Mouse (Mus musculus) forebrain, embryonic 13.5 days (tissue): ENCODE data around the gene Bcl2l14. TPM values are rescaled to one million over a fixed set of nuclear protein-coding genes. Genes with fewer than 3 reads are reported as not detected.

Experiments used
- ATAC-seq: fragments of 200-750 bp; cut with Nextera tagmentation; 2 replicates; pipeline ENCODE4 v1.8.0; 2017
- H3K27ac ChIP-seq: fragments of 300-500 bp; sonication (generic); 2 replicates; pipeline ENCODE4 v1.5.1; 2015; ENCODE audit warnings: inconsistent platforms, mild to moderate bottlenecking, moderate library complexity
- H3K27me3 ChIP-seq: fragments of 300-500 bp; sonication (generic); 2 replicates; pipeline ENCODE4 v1.6.1; 2015; ENCODE audit warnings: mild to moderate bottlenecking, inconsistent platforms
- H3K36me3 ChIP-seq: fragments of 300-500 bp; sonication (generic); 2 replicates; pipeline ENCODE4 v1.6.1; 2015; ENCODE audit warnings: mild to moderate bottlenecking, inconsistent platforms; ENCODE audit not compliant: poor library complexity, severe bottlenecking
- H3K4me1 ChIP-seq: fragments of 300-500 bp; sonication (generic); 2 replicates; pipeline ENCODE4 v1.6.1; 2015; ENCODE audit warnings: inconsistent platforms
- H3K4me2 ChIP-seq: fragments of 300-500 bp; sonication (generic); 2 replicates; pipeline ENCODE4 v1.6.1; 2015; ENCODE audit warnings: inconsistent platforms, mild to moderate bottlenecking, moderate library complexity
- H3K4me3 ChIP-seq: fragments of 300-500 bp; sonication (generic); 2 replicates; pipeline ENCODE4 v1.5.1; 2015; ENCODE audit warnings: mild to moderate bottlenecking, inconsistent platforms
- H3K9ac ChIP-seq: fragments of 300-500 bp; sonication (generic); 2 replicates; pipeline ENCODE4 v1.6.1; 2015; ENCODE audit warnings: mild to moderate bottlenecking, inconsistent platforms
- H3K9me3 ChIP-seq: fragments of 300-500 bp; sonication (generic); replicated peaks from 2 replicates; pipeline ENCODE4 v1.6.1; 2016; ENCODE audit warnings: inconsistent platforms
- WGBS: fragments of 180-500 bp; shearing (Covaris S2); methylation state at CpG from one replicate; pipeline ENCODE4 v1.1.7; 2015; 5-methylcytosine and 5-hydroxymethylcytosine counted together
- polyA plus RNA-seq: library from polyadenylated mRNA; unstranded; fragments of >200 nt; fragmentation: Nextera tagmentation; extraction: Ambion mirVana; gene quantifications from 2 replicates; pipeline ENCODE4 v1.2.1, GENCODE M21; 2015

Bcl2l14 gene
- polyA plus RNA-seq, 1 experiment from 2014 or later, result not detected

- peaks cover 95% of the 10 kb centered on the region for H3K36me3 ChIP-seq
- H3K4me1 ChIP-seq, result 0 out of 2 replicates have a peak, but pooled peaks cover 5% of the 10 kb centered on the region
- H3K9ac ChIP-seq, result no peak overlapping the region
- no peak for ATAC-seq
- no peaks in the 10 kb centered on the region for H3K9me3 ChIP-seq
- H3K27me3 ChIP-seq, result no peaks in the 10 kb centered on the region
- no peak overlapping the region for H3K4me3 ChIP-seq
- H3K27ac ChIP-seq, result no peak overlapping the region
- no peak overlapping the region for H3K4me2 ChIP-seq
- WGBS, result 94% methylated on average over 1 of the region's 1 CpGs
Observed at GRCm38 (mm10) chr6:134454093-134454492, 58.0 kb downstream of the Bcl2l14 start.

- no peaks in the 10 kb centered on the region for H3K27me3 ChIP-seq
- no peaks in the 10 kb centered on the region for H3K9me3 ChIP-seq
- no peak overlapping the region for H3K9ac ChIP-seq
- no peak overlapping the region for H3K27ac ChIP-seq
- no peak for ATAC-seq
- 95% methylated on average over 1 of the region's 1 CpGs for WGBS
- no peaks in the 10 kb centered on the region for H3K4me1 ChIP-seq
- no peak overlapping the region for H3K4me2 ChIP-seq
- H3K4me3 ChIP-seq, result no peak overlapping the region
- peaks cover 86% of the 10 kb centered on the region for H3K36me3 ChIP-seq
Observed at GRCm38 (mm10) chr6:134458376-134458775, 62.3 kb downstream of the Bcl2l14 start.

DNA sequence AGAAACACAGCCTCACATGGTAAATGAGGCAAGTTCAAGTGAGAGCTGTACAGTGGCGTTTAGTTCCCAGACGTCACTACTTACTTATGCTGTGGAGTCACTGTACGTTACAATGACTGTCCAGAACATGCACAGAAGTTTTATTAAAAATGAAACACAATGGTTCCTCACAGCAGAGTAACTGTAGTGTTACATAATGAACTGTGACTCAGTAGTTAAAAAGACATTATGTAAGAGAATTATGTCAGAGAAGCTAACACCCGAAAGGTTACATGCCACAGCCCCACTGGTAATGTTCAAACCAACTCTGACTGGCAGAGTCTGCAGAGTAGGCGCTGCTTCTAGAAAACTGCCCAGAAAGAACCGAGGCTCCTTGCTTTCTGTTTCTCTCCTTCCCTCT, 65.1 kb downstream of the Bcl2l14 start:
- Histone ChIP-seq H3K9me3 (no peaks in the 10 kb centered on the region), H3K4me2 (no peak overlapping the region), H3K27ac (no peak overlapping the region), H3K36me3 (peaks cover 81% of the 10 kb centered on the region), H3K4me1 (no peaks in the 10 kb centered on the region), H3K27me3 (no peaks in the 10 kb centered on the region), H3K9ac (no peak overlapping the region), H3K4me3 (no peak overlapping the region)
- no peak for ATAC-seq
- WGBS, result 86% methylated on average over 6 of the region's 6 CpGs

- WGBS, result 94% methylated on average over 10 of the region's 10 CpGs
- Histone ChIP-seq H3K9ac (no peak overlapping the region), H3K9me3 (no peaks in the 10 kb centered on the region), H3K4me3 (no peak overlapping the region), H3K27me3 (no peaks in the 10 kb centered on the region), H3K4me1 (peaks cover 4% of the 10 kb centered on the region; the same call in 1 of the 2 replicates), H3K36me3 (peaks cover 67% of the 10 kb centered on the region), H3K4me2 (no peak overlapping the region), H3K27ac (no peak overlapping the region)
- ATAC-seq, result no peak
Observed at GRCm38 (mm10) chr6:134466671-134467229, 70.6 kb downstream of the Bcl2l14 start.

DNA sequence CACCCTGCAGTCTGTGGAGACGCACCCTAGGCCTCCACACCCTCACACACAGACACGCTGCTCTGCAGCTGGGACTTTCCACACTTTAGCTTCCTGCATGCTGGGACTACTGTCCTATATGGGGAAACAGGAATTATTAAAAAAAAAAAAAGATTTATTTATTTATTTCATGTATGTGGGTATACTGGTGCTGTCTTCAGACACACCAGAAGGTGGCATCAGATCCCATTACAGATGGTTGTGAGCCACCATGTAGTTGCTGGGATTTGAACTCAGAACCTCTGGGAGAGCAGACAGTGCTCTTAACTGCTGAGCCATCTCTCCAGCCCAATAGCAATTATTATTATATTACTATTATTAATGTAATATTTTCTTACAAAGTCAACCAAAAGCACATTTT, 73.2 kb downstream of the Bcl2l14 start:
- Histone ChIP-seq H3K27me3 (no peaks in the 10 kb centered on the region), H3K9me3 (no peaks in the 10 kb centered on the region), H3K9ac (no peak overlapping the region), H3K4me2 (no peak overlapping the region), H3K36me3 (peaks cover 54% of the 10 kb centered on the region), H3K4me1 (peaks cover 4% of the 10 kb centered on the region; the same call in 1 of the 2 replicates), H3K27ac (no peak overlapping the region), H3K4me3 (no peak overlapping the region)
- 93% methylated on average over 2 of the region's 2 CpGs for WGBS
- no peak for ATAC-seq

DNA sequence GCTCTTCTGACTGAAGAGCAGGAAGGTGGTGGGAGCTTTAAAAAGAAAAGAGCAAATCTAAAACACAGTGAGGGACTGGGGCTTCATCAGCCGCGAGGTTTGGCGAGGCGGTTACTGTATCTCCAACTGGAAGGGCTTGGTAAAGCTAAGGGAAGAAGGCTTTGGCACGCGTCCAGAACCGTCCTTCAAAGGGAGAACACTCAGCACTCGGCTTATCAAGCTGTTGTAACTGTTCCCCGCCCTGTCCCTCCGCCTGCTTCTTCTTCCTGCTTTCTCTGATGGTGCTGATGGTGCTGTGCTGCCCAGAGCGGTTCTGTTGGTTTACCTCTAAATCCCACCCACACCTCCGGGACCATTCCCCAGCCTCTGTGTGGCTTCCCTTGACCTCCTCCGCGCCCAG, 74.7 kb downstream of the Bcl2l14 start:
- no peak overlapping the region for H3K9ac ChIP-seq
- H3K9me3 ChIP-seq, result no peaks in the 10 kb centered on the region
- peaks cover 6% of the 10 kb centered on the region; the same call in 1 of the 2 replicates for H3K4me1 ChIP-seq
- ATAC-seq, result peak; percentile 68
- peaks cover 50% of the 10 kb centered on the region for H3K36me3 ChIP-seq
- 78% methylated on average over 14 of the region's 14 CpGs for WGBS
- H3K27me3 ChIP-seq, result no peaks in the 10 kb centered on the region
- no peak overlapping the region for H3K4me2 ChIP-seq
- H3K4me3 ChIP-seq, result no peak overlapping the region
- H3K27ac ChIP-seq, result no peak overlapping the region

GRCm38 (mm10) chr6:134473143-134473561, 77.0 kb downstream of the Bcl2l14 start:
- 93% methylated on average over 7 of the region's 7 CpGs for WGBS
- H3K27me3 ChIP-seq, result no peaks in the 10 kb centered on the region

GRCm38 (mm10) chr6:134479481-134479880, 83.4 kb downstream of the Bcl2l14 start:
- no peak overlapping the region for H3K27ac ChIP-seq
- peaks cover 12% of the 10 kb centered on the region; the same call in 1 of the 2 replicates for H3K4me1 ChIP-seq
- no peak overlapping the region for H3K4me2 ChIP-seq
- H3K27me3 ChIP-seq, result no peaks in the 10 kb centered on the region
- no peak overlapping the region for H3K4me3 ChIP-seq
- no peaks in the 10 kb centered on the region for H3K9me3 ChIP-seq
- 97% methylated on average over 10 of the region's 10 CpGs for WGBS
- no peak overlapping the region for H3K9ac ChIP-seq
- no peak for ATAC-seq
- peaks cover 50% of the 10 kb centered on the region for H3K36me3 ChIP-seq

More at GRCm38 (mm10) chr6:134473143-134473561, 77.0 kb downstream of the Bcl2l14 start:
- no peak for ATAC-seq
- H3K9me3 ChIP-seq, result no peaks in the 10 kb centered on the region
- H3K4me2 ChIP-seq, result no peak overlapping the region
- peaks cover 36% of the 10 kb centered on the region for H3K36me3 ChIP-seq
- no peak overlapping the region for H3K4me3 ChIP-seq
- H3K27ac ChIP-seq, result no peak overlapping the region
- peaks cover 16% of the 10 kb centered on the region; the same call in 1 of the 2 replicates for H3K4me1 ChIP-seq
- H3K9ac ChIP-seq, result no peak overlapping the region

- Histone ChIP-seq H3K4me3 (no peak overlapping the region), H3K9me3 (no peaks in the 10 kb centered on the region), H3K4me1 (no peaks in the 10 kb centered on the region), H3K4me2 (no peak overlapping the region), H3K27me3 (no peaks in the 10 kb centered on the region), H3K27ac (no peak overlapping the region), H3K9ac (no peak overlapping the region), H3K36me3 (peaks cover 33% of the 10 kb centered on the region)
- no peak for ATAC-seq
- WGBS, result 95% methylated on average over 9 of the region's 9 CpGs
Observed at GRCm38 (mm10) chr6:134486318-134486717, 90.2 kb downstream of the Bcl2l14 start.

Other genes with a start within 250 kb of the Bcl2l14 start
- 22.5 and 26.6 TPM in 2 replicates for gene Lrp6, start 170.6 kb downstream of the Bcl2l14 start, polyA plus RNA-seq
- gene Mansc1, start 236.2 kb downstream of the Bcl2l14 start, polyA plus RNA-seq, result 0.77 and 0.89 TPM in 2 replicates
- gene Borcs5, start 243.2 kb downstream of the Bcl2l14 start, polyA plus RNA-seq, result 35.5 and 40.2 TPM in 2 replicates